17 mouse cellular contexts compared by ENCODE assay signal in the genomic region with DNA sequence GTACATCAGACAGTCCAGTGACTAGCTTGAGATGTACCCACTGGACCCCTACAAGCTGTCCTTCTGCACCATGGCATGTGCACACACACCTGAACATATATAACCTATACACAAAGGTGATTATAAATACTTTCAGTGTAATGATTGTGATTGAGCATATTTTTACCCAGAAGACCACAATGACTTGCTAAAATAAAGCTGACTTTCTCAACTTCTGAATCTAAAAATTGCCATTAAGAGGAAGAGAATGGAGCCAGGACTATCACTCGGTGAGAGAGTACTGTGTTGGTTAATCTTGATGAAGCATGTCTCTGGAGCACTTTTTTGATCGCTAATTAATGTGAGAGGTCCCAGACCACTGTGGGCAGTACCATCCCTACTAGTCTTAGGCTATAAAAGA.
"Had no signal": no experiment of that assay in that cellular context is flagged by ENCODE, and none has a peak within 500 bp of the region (broad histone marks: within the 10 kb centered on the region; RNA-seq: fewer than 3 reads in every experiment).

No protein-coding gene starts in this region.

- H3K4me1 ChIP-seq: lung, embryonic 15.5 days; midbrain, embryonic 13.5 days; midbrain, embryonic 15.5 days; neural tube, embryonic 12.5 days; stomach, embryonic 15.5 days had no signal

- H3K36me3 ChIP-seq: lung, embryonic 15.5 days; midbrain, embryonic 13.5 days; midbrain, embryonic 15.5 days; neural tube, embryonic 12.5 days; stomach, embryonic 15.5 days had no signal

- H3K9me3 ChIP-seq: lung, embryonic 15.5 days; midbrain, embryonic 13.5 days; midbrain, embryonic 15.5 days; neural tube, embryonic 12.5 days; stomach, embryonic 15.5 days had no signal

- H3K9ac ChIP-seq: liver, postnatal 0 days; lung, embryonic 15.5 days; midbrain, embryonic 13.5 days; midbrain, embryonic 15.5 days; neural tube, embryonic 12.5 days; stomach, embryonic 15.5 days had no signal

- H3K27ac ChIP-seq: lung, embryonic 15.5 days; macrophage; midbrain, embryonic 13.5 days; midbrain, embryonic 15.5 days; neural tube, embryonic 12.5 days; stomach, embryonic 15.5 days; stomach, postnatal 0 days had no signal

- DNase-seq: liver, postnatal 0 days; lung, adult 2 months; lung, postnatal 14 days; lung, postnatal 36 days; right cerebral cortex, postnatal 14 days; thymus, adult 2 months; thymus, postnatal 25 days; thymus, postnatal 4 days had no signal

- H3K27me3 ChIP-seq: lung, embryonic 15.5 days; midbrain, embryonic 13.5 days; midbrain, embryonic 15.5 days; neural tube, embryonic 12.5 days; stomach, embryonic 15.5 days had no signal

- H3K4me2 ChIP-seq: lung, embryonic 15.5 days; midbrain, embryonic 11.5 days; midbrain, embryonic 13.5 days; midbrain, embryonic 15.5 days; neural tube, embryonic 12.5 days; stomach, embryonic 15.5 days had no signal

- H3K4me3 ChIP-seq: lung, embryonic 15.5 days; midbrain, embryonic 13.5 days; midbrain, embryonic 15.5 days; neural tube, embryonic 12.5 days; stomach, embryonic 15.5 days had no signal

- ATAC-seq: liver, postnatal 0 days; lung, postnatal 0 days; midbrain, embryonic 13.5 days; midbrain, embryonic 15.5 days had no signal
